Mouse (Mus musculus) gastrocnemius, adult 8-10 months (tissue): ENCODE results near the gene Npas3. TPM values are rescaled to one million over a fixed set of nuclear protein-coding genes. Genes with fewer than 3 reads are reported as not detected.

Source experiments
- DNase-seq, 2 experiments: peaks; one replicate each; pipeline ENCODE4 v3.0.0; 2022; ENCODE audit warnings: low spot score in 2 of 2
- total RNA-seq, 4 experiments: library from RNA; stranded (reverse); gene quantifications; 2 replicates each; pipeline ENCODE4 v1.2.4; 2022

The Npas3 gene
- total RNA-seq, 4 experiments from 2014 or later = 0.07 TPM; not detected in 3

- no peak for DNase-seq
These were observed 45.5 kb downstream of the Npas3 start for GRCm38 (mm10) chr12:53294011-53294410.

GRCm38 (mm10) chr12:53295747-53296146 lies 47.3 kb downstream of the Npas3 start:
- no peak for DNase-seq

- no peak for DNase-seq
These were observed 49.7 kb downstream of the Npas3 start for GRCm38 (mm10) chr12:53297946-53298840.

- no peak for DNase-seq
These were observed 52.5 kb downstream of the Npas3 start for GRCm38 (mm10) chr12:53300964-53301363.

GRCm38 (mm10) chr12:53302129-53302528 lies 53.7 kb downstream of the Npas3 start:
- no peak for DNase-seq

- DNase-seq = no peak
These were observed 68.2 kb downstream of the Npas3 start for GRCm38 (mm10) chr12:53316715-53317114.

GRCm38 (mm10) chr12:53317801-53318200 lies 69.3 kb downstream of the Npas3 start:
- DNase-seq = no peak

- DNase-seq = no peak
These were observed 72.0 kb downstream of the Npas3 start for GRCm38 (mm10) chr12:53320526-53320925.

- DNase-seq = no peak
These were observed 72.5 kb downstream of the Npas3 start for GRCm38 (mm10) chr12:53321018-53321417.

- no peak for DNase-seq
These were observed 73.5 kb downstream of the Npas3 start for GRCm38 (mm10) chr12:53321944-53322343.

GRCm38 (mm10) chr12:53327653-53328188 lies 79.2 kb downstream of the Npas3 start:
- no peak for DNase-seq

GRCm38 (mm10) chr12:53328257-53328736 lies 79.8 kb downstream of the Npas3 start:
- DNase-seq = no peak

GRCm38 (mm10) chr12:53330141-53330540 lies 81.7 kb downstream of the Npas3 start:
- DNase-seq = no peak

GRCm38 (mm10) chr12:53331391-53331790 lies 82.9 kb downstream of the Npas3 start:
- DNase-seq = no peak

- no peak for DNase-seq
These were observed 83.3 kb downstream of the Npas3 start for GRCm38 (mm10) chr12:53331800-53332199.

- no peak for DNase-seq
These were observed 84.8 kb downstream of the Npas3 start for GRCm38 (mm10) chr12:53333251-53333650.

GRCm38 (mm10) chr12:53338349-53338948 lies 90.0 kb downstream of the Npas3 start:
- no peak for DNase-seq

GRCm38 (mm10) chr12:53342741-53343140 lies 94.3 kb downstream of the Npas3 start:
- no peak for DNase-seq

GRCm38 (mm10) chr12:53351860-53352259 lies 103.4 kb downstream of the Npas3 start:
- DNase-seq = no peak

- DNase-seq = no peak
These were observed 117.3 kb downstream of the Npas3 start for GRCm38 (mm10) chr12:53365751-53366150.

GRCm38 (mm10) chr12:53384851-53385250 lies 136.4 kb downstream of the Npas3 start:
- no peak for DNase-seq

- DNase-seq = no peak
These were observed 157.4 kb downstream of the Npas3 start for GRCm38 (mm10) chr12:53405856-53406255.
